Mouse (Mus musculus) liver, embryonic 14.5 days (tissue): ENCODE measurements around the gene Galnt16. TPM values are rescaled to one million over a fixed set of nuclear protein-coding genes. Genes with fewer than 3 reads are reported as not detected.

Experiments
- ATAC-seq: fragments of 200-750 bp; cut with Nextera tagmentation; 2 replicates; pipeline ENCODE4 v1.8.0; 2017; ENCODE audit warnings: moderate number of reproducible peaks, mild to moderate bottlenecking, moderate library complexity; ENCODE audit not compliant: insufficient read depth
- DNase-seq, 3 experiments: peaks; one replicate each; pipeline ENCODE4 v3.0.0-alpha.2; 2012 to 2013; ENCODE audit warnings: low read depth in 3 of 3, low spot score in 3 of 3
- H3K27ac ChIP-seq: fragments of 300-500 bp; sonication (generic); 2 replicates; pipeline ENCODE4 v1.5.1; 2014; ENCODE audit warnings: moderate library complexity, mild to moderate bottlenecking, control low read depth, inconsistent platforms
- H3K27me3 ChIP-seq: fragments of 300-500 bp; sonication (generic); 2 replicates; pipeline ENCODE4 v1.6.1; 2014; ENCODE audit warnings: mild to moderate bottlenecking, low read length, moderate library complexity; ENCODE audit not compliant: control insufficient read depth, insufficient read depth
- H3K36me3 ChIP-seq: fragments of 300-500 bp; sonication (generic); replicated peaks from 2 replicates; pipeline ENCODE4 v1.6.1; 2014; ENCODE audit warnings: low read depth; ENCODE audit not compliant: control insufficient read depth, insufficient read depth
- H3K4me1 ChIP-seq, 2 experiments: fragments of 200-500 bp in 1 of 2; fragments of 300-500 bp in 1 of 2; sonication (generic) in 1 of 2; replicated peaks; 2 replicates each; pipeline ENCODE4 v1.6.1; 2012 to 2014; ENCODE audit warnings: antibody characterized with exemption in 1 of 2, inconsistent platforms in 1 of 2, low read length in 1 of 2; ENCODE audit not compliant: control insufficient read depth in 2 of 2, insufficient read depth in 2 of 2
- H3K4me2 ChIP-seq: fragments of 300-500 bp; sonication (generic); 2 replicates; pipeline ENCODE4 v1.6.1; 2014; ENCODE audit warnings: low read depth, mild to moderate bottlenecking, control low read depth, moderate library complexity
- H3K4me3 ChIP-seq, 2 experiments: fragments of 200-500 bp in 1 of 2; fragments of 300-500 bp in 1 of 2; sonication (generic) in 1 of 2; 2 replicates each; pipeline ENCODE4 v1.5.1; 2012 to 2014; ENCODE audit warnings: low read depth in 2 of 2, low read length in 2 of 2, mild to moderate bottlenecking in 2 of 2, control low read depth in 1 of 2, inconsistent platforms in 1 of 2, moderate library complexity in 1 of 2; ENCODE audit not compliant: insufficient read depth in 1 of 2
- H3K9ac ChIP-seq: fragments of 300-500 bp; sonication (generic); replicated peaks from 2 replicates; pipeline ENCODE4 v1.6.1; 2014; ENCODE audit warnings: mild to moderate bottlenecking, control low read depth, moderate library complexity
- H3K9me3 ChIP-seq: fragments of 300-500 bp; sonication (generic); 2 replicates; pipeline ENCODE4 v1.6.1; 2016; ENCODE audit warnings: low read length, mixed read lengths; ENCODE audit not compliant: control insufficient read depth
- CTCF ChIP-seq: IDR thresholded peaks from 2 replicates; pipeline ENCODE4 v1.5.1; 2016; ENCODE audit warnings: antibody characterized with exemption, low read depth, control low read depth
- EP300 ChIP-seq: IDR thresholded peaks from 2 replicates; pipeline ENCODE4 v1.6.1; 2016; ENCODE audit warnings: antibody characterized with exemption, low read depth
- WGBS: fragments of 180-500 bp; shearing (Covaris S2); extraction: QIAGEN DNeasy Blood & Tissue Kit; methylation state at CpG from one replicate; pipeline ENCODE4 v1.1.7; 2014; ENCODE audit not compliant: insufficient replicate concordance; 5-methylcytosine and 5-hydroxymethylcytosine counted together
- polyA plus RNA-seq, 2 experiments: library from polyadenylated mRNA; depleted of rRNA in 1 of 2; stranded (reverse) in 1 of 2; unstranded in 1 of 2; fragments of >200 nt; fragmentation: Nextera tagmentation in 1 of 2; extraction: Ambion mirVana in 1 of 2; gene quantifications; 2 replicates each; pipeline versions ENCODE4 v1.2.1 to v1.2.3; 2012 to 2014

The Galnt16 gene
- polyA plus RNA-seq, 2 experiments: 0.04 to 0.07 TPM

DNA sequence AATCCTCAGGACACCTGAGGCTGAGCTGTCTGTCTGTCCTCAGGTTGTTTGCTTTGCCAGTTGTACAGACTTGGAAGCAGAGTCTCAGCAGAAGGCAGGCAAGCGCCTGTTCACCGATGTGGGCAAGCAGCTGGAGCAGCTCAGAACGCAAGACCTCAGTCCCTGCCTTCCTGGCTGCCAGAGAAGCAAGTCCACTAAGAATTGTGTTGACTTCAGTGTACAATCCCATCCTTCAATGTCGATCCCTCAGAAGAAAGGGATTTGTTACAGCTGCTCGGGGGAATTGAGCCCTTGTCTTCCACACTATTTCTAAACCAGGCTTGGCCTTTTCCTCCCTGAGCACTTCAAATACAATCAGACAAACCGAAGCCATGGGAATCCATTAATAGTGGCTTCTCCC lies 20.2 kb downstream of the Galnt16 start:
- Histone ChIP-seq H3K27ac (no peak overlapping the region), H3K36me3 (no peaks in the 10 kb centered on the region), H3K4me2 (no peak overlapping the region), H3K27me3 (no peaks in the 10 kb centered on the region), H3K4me3 (no peak overlapping the region), H3K9ac (no peak overlapping the region), H3K9me3 (no peaks in the 10 kb centered on the region), H3K4me1 (no peaks in the 10 kb centered on the region)
- TF ChIP-seq EP300 (no peak), CTCF (no peak)
- DNase-seq: no peak
- WGBS: 62% methylated on average over 6 of the region's 6 CpGs
- ATAC-seq: no peak

GRCm38 (mm10) chr12:80545310-80545709 lies 27.2 kb downstream of the Galnt16 start:
- 21% methylated on average over 4 of the region's 4 CpGs for WGBS
- no peak for DNase-seq
- no peak overlapping the region for H3K9ac ChIP-seq
- H3K4me3 ChIP-seq: no peak overlapping the region
- no peaks in the 10 kb centered on the region for H3K4me1 ChIP-seq
- no peak overlapping the region for H3K27ac ChIP-seq
- H3K4me2 ChIP-seq: no peak overlapping the region
- no peak for ATAC-seq
- no peaks in the 10 kb centered on the region for H3K9me3 ChIP-seq
- H3K36me3 ChIP-seq: no peaks in the 10 kb centered on the region
- TF ChIP-seq CTCF: no peak
- no peak for TF ChIP-seq EP300
- no peaks in the 10 kb centered on the region; the same call in 1 of the 2 replicates for H3K27me3 ChIP-seq

DNA sequence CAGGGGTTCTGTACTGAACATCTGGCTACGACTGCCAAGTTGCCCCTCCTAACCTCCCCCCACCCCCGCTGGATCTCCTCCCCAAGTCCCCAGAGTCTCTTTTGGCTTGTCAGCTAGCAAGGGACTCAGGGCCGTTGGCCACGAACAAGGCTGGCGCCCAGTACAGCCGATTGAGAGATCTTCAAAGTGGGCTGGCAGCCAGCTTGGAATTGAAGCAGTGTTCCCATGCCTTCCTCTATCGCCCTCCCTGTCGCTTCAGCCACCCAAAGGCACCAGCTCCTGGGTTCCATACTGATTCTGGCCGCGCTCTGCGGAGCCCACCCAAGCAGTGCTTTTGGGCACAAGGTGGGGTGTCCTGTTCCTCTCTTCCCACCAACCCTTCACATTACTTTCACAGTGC lies 31.6 kb downstream of the Galnt16 start:
- Histone ChIP-seq H3K9me3 (no peaks in the 10 kb centered on the region), H3K4me2 (no peak overlapping the region), H3K27ac (no peak overlapping the region), H3K4me1 (no peaks in the 10 kb centered on the region), H3K9ac (no peak overlapping the region), H3K36me3 (no peaks in the 10 kb centered on the region), H3K27me3 (no peaks in the 10 kb centered on the region; the same call in 1 of the 2 replicates), H3K4me3 (no peak overlapping the region)
- DNase-seq (no peak), ATAC-seq (no peak)
- WGBS: 68% methylated on average over 11 of the region's 11 CpGs
- TF ChIP-seq CTCF (no peak), EP300 (no peak)

- Histone ChIP-seq H3K36me3 (no peaks in the 10 kb centered on the region), H3K4me1 (no peaks in the 10 kb centered on the region), H3K27me3 (no peaks in the 10 kb centered on the region), H3K9ac (no peak overlapping the region), H3K4me3 (no peak overlapping the region), H3K9me3 (no peaks in the 10 kb centered on the region), H3K4me2 (no peak overlapping the region), H3K27ac (no peak overlapping the region)
- no peak for ATAC-seq
- no peak for DNase-seq
- WGBS: 22% methylated on average over 3 of the region's 3 CpGs
- TF ChIP-seq EP300: no peak
Measured at GRCm38 (mm10) chr12:80553157-80553556, 35.1 kb downstream of the Galnt16 start.

DNA sequence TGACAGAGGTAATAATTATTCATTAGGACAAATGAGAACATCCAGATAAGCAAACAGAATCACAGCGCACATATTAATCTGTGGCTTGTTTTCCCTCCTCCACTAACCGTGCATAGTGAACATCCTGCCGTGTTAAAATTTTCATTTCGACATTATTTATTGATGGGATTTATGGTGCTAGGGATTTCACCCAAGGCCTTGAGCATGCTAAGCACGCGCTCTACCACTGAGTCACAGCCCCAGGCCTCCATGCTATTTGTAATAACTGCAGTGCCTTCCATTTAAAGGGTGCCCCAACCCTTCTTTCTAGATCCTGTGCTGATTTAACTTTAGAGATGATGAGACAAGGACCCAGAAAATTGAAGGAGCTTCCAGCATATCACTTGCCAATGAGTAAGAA lies 36.2 kb downstream of the Galnt16 start:
- Histone ChIP-seq H3K27ac (no peak overlapping the region), H3K4me2 (no peak overlapping the region), H3K4me1 (no peaks in the 10 kb centered on the region), H3K9ac (no peak overlapping the region), H3K9me3 (no peaks in the 10 kb centered on the region), H3K36me3 (no peaks in the 10 kb centered on the region), H3K4me3 (no peak overlapping the region), H3K27me3 (no peaks in the 10 kb centered on the region)
- ATAC-seq: no peak
- 80% methylated on average over 6 of the region's 6 CpGs for WGBS
- TF ChIP-seq CTCF (no peak), EP300 (no peak)
- DNase-seq: no peak

DNA sequence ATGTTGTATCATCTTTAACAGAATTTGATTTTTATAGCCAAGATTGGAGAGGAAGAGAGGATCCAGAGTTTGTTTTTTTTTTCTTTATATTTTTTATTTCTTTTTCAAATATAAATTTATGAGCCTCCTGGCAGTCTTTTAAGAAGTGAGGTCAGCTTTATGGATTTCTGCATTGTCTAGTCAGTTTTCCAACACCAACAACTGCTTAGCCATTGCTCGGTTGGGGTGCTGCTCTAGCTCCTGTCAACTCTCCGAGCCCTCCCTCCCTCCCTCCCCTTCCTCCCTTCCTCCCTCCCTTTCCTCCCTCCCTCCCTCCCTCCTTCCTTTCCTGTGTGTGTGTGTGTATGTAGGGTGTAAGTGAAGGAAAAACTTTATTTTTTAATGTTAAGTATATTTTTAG lies 43.8 kb downstream of the Galnt16 start:
- Histone ChIP-seq H3K4me2 (no peak overlapping the region), H3K36me3 (no peaks in the 10 kb centered on the region), H3K27me3 (no peaks in the 10 kb centered on the region), H3K27ac (no peak overlapping the region), H3K9ac (no peak overlapping the region), H3K4me1 (no peaks in the 10 kb centered on the region), H3K4me3 (no peak overlapping the region), H3K9me3 (no peaks in the 10 kb centered on the region)
- no peak for TF ChIP-seq EP300
- TF ChIP-seq CTCF: no peak
- no peak for DNase-seq
- ATAC-seq: no peak
- 16% methylated on average over 2 of the region's 2 CpGs for WGBS
